Mouse (Mus musculus): ENCODE measurements around the gene Erf.

- TF ChIP-seq EP300 (IDR thresholded peaks at IDR 0.05) = no peak
- no peak for TF ChIP-seq CTCF (IDR thresholded peaks at IDR 0.05)
Measured at GRCm38 (mm10) chr7:25233061-25233460, 17.5 kb downstream of the Erf start.
